Mouse (Mus musculus): ENCODE measurements around the gene Npl. TPM values are rescaled to one million over a fixed set of nuclear protein-coding genes. Genes with fewer than 3 reads are reported as not detected.
"Not testable (repeated sequence)": the region's sequence is repeated elsewhere in the genome, so short reads cannot be mapped to it uniquely, and the experiment has no call there.

The Npl gene
- polyA plus RNA-seq, 1 experiment: 4.6 TPM

DNA sequence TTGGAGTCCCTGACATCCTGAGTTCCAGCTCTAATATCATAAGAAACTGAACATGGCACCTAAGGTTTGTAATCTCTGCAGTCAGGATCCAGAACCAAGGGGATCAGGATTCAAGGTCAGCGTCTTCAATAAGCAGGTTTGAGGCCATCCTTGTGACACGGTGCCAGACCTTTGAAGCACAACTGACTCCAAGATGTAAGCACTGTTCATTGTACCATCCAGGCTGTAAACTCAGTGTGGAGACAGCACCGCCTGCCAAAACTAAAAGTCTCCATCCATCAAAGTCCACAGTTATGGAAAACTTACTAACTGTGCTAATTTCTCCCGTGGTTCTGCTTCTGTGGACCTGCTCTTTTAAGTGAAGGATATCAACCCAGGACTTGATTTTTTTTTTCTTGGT lies 59.9 kb downstream of the Npl start:
- DNase-seq (ENCODE audit: extremely low spot score in 1 of 2, low spot score in 1 of 2): no peak

DNA sequence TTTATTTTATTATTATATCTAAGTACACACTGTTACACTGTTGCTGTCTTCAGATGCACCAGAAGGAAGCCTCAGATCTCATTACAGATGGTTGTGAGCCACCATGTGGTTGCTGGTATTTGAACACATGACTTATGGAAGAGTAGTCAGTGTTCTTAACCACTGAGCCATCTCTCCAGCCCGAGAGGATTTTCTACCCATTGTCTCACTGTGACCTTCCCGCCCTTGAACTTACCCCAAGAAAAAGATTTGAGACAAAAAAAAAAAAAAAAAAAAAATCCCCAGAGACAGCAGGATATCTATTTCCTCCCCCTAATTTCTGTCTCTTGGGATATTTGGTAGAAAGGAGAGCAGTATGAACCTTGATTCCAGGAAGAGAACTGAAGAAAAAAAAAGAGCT lies 60.3 kb downstream of the Npl start:
- no peak for DNase-seq (ENCODE audit: extremely low spot score in 1 of 2, low spot score in 1 of 2)

DNA sequence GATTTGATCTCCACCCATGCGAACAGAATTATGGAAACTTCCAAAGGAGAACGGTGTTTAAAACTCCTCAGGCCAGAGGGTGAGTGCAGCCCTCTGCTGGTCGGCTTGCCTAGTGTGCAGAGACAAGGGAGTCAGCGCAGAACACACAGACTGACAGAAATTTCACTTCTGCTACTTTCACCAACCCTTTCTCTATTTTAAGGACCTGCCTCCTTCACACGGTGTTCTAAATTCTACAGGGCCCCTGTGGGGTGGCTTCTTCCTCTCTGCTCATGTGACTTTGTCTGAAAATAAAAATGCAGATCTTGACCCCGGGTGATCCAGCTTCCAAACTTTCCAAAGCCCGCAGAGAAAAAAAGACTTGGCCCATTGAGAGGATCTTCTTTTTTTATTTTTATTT lies 60.7 kb downstream of the Npl start:
- DNase-seq (ENCODE audit: extremely low spot score in 1 of 2, low spot score in 1 of 2): no peak

DNA sequence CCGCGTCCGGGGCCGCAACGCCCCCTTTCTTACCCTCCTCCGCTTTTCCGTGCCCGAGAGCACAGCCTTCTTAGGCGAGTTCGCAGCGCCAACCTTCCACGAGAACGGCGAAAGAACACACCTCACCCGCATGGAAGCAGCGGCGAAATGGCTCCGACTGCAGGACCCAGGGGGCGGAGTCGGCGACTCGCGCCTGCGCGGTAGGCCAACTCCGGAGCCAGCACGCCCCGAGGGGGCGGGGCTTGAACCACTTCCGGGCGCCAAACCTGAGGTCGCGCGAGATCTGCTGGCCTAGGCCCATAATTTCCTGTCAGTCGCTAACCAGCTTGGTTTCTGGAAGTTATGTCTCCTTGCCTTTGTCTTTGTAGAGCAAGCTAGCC lies 62.4 kb downstream of the Npl start, which contains the start of gene Dhx9:
Dhx9 (minus strand) TSS at position 161 of the 380 bp plus-strand sequence.
- DNase-seq (ENCODE audit: extremely low spot score in 1 of 2, low spot score in 1 of 2): peak; percentile 93 to 99

DNA sequence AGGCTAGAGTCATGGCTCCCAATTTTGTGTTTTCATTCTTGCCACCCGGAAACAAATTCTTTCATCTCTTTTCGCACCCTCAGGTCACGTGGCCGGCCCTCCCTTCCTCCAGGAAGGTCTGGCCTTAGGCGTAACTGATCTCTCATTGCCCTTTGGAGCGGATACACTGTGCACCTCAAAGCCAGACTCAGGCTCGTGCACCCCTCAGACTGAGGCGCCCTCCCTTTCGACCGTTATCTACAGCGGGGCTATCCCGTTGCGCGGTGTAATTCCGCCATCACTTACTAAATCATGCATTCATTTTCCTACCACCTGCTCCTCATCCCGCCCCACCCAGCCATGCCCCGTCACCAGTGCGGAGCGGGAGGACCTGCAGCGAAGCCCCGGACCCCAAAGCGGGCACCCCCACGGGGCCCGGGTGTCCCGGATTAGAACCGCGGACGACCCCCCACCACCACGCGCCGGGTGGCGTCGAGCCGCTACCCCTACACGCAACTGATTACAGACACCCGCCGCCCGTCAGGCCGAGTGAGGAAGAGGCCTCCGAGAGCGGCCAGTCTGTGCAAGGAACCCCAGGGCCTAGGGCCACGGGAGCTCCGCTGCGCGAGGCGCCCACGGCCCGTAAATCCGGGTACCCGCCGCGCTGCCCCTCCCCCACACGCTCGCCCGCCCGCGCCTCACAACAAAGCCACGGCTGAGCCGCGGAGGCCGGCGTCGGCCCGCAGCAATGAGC lies 62.9 kb downstream of the Npl start:
- DNase-seq (ENCODE audit: extremely low spot score in 1 of 2, low spot score in 1 of 2): peak in 1 of 2 experiments; percentile 38

DNA sequence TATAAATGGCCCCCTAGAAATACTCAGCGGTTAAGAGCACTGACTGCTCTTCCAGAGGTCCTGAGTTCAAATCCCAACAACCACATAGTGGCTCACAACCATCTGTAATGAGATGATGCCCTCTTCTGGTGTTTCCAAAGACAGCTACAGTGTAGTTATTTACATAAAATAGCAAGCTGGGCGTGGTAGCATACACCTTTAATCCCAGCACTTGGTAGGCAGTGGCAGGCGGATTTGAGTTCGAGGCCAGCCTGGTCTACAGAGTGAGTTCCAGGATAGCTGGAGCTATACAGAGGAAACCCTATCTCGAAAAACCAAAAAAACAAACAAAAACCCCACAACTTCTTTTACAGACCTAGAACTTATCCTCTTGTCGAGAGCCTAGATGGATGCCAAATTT lies 63.7 kb downstream of the Npl start:
- DNase-seq (ENCODE audit: extremely low spot score in 1 of 2, low spot score in 1 of 2): not testable (repeated sequence)

DNA sequence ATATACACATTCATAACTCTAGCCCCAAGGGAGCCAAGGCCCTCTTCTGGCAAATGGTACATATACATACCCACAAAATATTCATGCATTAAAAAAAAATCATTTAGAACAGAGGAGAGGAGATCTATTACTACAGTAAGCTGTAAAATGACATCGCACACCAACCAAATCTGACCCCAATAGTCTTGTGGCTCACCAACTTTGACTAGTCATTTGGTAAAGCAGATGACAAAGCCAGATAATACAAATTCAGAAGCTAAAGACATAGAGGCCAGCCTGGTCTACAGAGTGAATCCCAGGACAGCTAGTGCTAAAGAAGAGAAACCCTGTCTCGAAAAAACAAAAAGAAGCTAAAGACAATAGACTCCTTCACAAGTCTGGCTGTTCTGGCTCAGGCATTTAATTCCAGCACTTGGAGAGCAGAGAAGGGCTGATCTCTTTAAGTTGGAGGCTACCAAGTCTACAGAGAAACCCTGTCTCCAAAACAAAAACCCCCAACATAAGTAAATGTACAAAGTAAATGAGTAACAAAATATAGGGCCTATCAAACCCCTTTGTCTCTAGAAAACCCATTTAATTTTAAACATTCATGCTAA lies 64.5 kb downstream of the Npl start:
- no peak for DNase-seq (ENCODE audit: extremely low spot score in 1 of 2, low spot score in 1 of 2)

DNA sequence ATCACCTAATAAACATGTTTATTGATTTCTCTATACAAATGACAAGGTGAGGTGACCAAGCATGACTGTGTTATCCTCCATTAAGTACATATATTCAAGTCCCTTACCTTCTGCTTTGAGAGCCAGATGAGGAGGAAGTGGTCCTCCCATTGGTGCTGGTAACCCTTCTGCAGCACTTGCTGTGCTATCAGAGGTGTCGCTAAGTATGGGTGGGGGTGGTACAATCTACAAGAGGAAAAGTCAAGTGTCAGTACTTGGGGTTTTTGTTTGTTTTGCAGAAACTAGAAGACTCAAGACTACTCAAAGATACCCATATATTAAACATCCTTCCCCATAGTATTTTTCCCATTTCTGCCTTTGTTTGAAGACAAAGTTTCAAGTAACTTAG lies 68.8 kb downstream of the Npl start:
- DNase-seq (ENCODE audit: extremely low spot score in 1 of 2, low spot score in 1 of 2): no peak

DNA sequence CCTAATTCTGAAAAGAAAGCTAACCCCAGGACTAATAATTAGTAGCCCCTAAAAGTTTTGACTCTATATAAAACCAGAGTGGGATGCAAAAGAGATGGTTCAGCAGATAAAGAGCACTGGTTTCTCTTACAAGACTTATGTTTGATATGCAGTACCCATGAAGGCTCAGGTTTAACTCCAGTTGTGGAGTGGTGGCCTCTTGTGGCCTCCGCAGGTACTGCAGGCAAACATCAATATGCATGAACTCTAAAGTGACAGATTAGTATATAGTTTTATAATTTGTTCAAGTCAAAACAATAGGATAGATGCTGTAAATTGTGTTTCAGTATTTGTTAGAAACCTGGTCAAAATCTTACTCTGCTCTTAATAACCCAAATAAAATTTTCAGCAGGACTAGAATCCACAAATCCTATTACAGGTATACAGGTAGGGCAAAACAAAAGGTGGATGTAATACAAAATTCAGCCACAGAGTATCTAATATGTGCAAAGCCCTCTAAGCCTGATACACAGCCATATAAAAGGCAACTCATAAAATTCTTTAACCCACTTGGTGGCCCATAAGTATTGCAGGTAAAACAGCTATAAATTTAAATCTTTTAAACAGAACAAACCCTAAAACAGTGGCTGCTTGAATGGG lies 69.3 kb downstream of the Npl start:
- DNase-seq (ENCODE audit: extremely low spot score in 1 of 2, low spot score in 1 of 2): peak; percentile 25 to 81

DNA sequence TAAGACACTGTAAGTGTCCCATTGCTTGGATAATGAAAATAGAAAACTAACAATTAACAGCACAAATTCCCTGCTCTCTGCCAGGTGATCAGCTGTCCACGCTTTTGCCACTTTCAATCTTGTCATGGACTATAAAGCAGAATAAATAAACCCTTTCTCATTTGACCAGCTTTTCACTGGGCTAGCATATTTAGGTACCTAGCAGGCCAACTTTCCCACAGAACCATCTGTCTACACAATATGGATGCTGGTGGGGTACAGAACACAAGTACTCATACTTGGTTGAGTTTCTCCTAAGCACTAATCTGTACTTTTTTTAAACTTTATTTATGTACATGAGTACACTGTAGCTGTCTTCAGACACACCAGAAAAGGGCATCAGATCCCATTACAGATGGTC lies 70.5 kb downstream of the Npl start:
- DNase-seq (ENCODE audit: extremely low spot score in 1 of 2, low spot score in 1 of 2): no peak

DNA sequence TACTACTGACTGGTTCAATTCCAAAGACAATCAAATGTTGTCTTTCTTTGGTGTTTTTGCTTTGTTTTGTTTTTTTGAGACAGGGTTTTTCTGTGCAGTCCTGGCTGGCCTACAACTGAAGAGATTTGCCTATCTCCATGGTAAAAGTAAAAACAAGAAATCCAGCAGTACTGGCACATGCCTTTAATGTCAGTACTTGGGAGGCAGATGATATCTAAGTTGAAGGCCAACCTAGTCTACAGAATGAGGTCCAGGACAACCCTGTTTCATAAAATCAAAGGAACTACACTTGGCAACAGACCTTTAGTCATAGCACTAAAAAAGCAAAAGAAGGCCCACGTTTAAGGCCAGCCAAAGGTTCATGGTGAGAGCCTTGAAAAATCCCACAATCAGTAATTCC lies 88.0 kb downstream of the Npl start:
- DNase-seq (ENCODE audit: extremely low spot score in 1 of 2, low spot score in 1 of 2): no peak

DNA sequence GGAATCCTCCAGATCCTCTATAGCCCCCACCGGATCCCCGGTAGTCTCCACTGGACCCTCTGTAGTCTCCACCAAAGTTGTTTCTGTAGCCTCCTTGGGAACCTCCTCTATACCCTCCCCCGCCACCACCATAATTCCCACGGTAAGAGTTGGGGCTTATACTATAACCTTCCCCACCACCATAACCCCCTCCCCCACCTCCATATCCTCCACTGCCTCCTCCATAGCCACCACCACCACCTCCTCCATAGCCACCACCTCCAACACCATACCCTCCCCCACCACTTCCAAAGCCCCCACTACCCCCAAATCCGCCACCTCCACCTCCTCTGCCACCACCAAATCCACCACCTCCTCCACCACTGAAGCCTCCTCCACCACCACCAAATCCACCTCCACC lies 93.7 kb downstream of the Npl start:
- no peak for DNase-seq (ENCODE audit: extremely low spot score in 1 of 2, low spot score in 1 of 2)

DNA sequence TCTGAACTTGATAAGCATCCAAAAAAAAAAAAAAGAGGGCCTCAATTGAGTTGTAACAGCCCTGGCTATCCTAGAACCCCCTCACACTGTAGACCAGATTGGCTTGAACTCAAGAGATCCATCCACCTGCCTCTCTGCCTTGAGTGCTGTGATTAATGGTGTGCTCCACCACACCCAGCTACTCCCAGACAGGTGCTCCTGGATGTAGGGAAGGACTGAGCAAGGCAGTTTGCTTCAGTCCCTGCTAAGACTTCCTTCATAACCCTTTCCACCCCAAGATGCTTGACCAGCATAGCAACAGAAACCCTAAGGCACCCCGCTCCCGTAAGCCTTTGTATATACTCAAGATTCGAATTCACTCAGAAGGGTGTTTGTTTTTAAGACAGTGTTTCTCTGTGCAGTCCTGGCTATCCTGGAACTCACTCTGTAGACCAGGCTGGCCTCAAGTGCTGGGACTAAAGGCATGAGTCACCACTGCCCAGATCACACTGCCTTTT lies 96.7 kb downstream of the Npl start:
- DNase-seq (ENCODE audit: extremely low spot score in 1 of 2, low spot score in 1 of 2): no peak

Other genes starting within 250 kb of the Npl start
- gene Lamc1, start 217.3 kb downstream of the Npl start, polyA plus RNA-seq (2012; rRNA removed): 24.4 and 25.8 TPM in 2 replicates
- 3.4 and 4.0 TPM in 2 replicates for gene Shcbp1l, start 124.9 kb downstream of the Npl start, polyA plus RNA-seq (2012; rRNA removed)
- gene Dhx9, start 62.4 kb downstream of the Npl start, polyA plus RNA-seq (2012; rRNA removed): 56.1 and 62.4 TPM in 2 replicates
- gene Rgs8, start 103.0 kb upstream of the Npl start, polyA plus RNA-seq (2012; rRNA removed): 32.9 and 38.2 TPM in 2 replicates
- 9.4 and 11.2 TPM in 2 replicates for gene Rgs16, start 190.3 kb upstream of the Npl start, polyA plus RNA-seq (2012; rRNA removed)
- 18.4 and 21.6 TPM in 2 replicates for gene Rnasel, start 199.4 kb upstream of the Npl start, polyA plus RNA-seq (2012; rRNA removed)

All from frontal cortex, adult 2 months (tissue).